Mouse (Mus musculus): ENCODE data around the gene Med21. TPM values are rescaled to one million over a fixed set of nuclear protein-coding genes. Genes with fewer than 3 reads are reported as not detected.

Gene Med21
- polyA plus RNA-seq, 1 experiment from 2014 or later: 125 TPM

GRCm38 (mm10) chr6:146634015-146634722, 8.2 kb upstream of the Med21 start:
- DNase-seq (ENCODE audit: low spot score) (peak; percentile 92), ATAC-seq (ENCODE audit: insufficient read depth, low FRiP score, low TSS enrichment) (peak; percentile 91)
- no peaks in the 10 kb centered on the region for H3K27me3 ChIP-seq (ENCODE audit: control insufficient read depth, insufficient read depth, low read length)
- no peaks in the 10 kb centered on the region for H3K9me3 ChIP-seq (ENCODE audit: control insufficient read depth, low read length)
- WGBS: under 1% methylated on average over 74 of the region's 82 CpGs
- H3K4me2 ChIP-seq (ENCODE audit: low read depth): peak overlapping the region; percentile 61
- H3K9ac ChIP-seq (ENCODE audit: low read length): peak overlapping the region; percentile 84
- H3K27ac ChIP-seq (ENCODE audit: low read depth, low read length): peak overlapping the region; percentile 53; the same call in 1 of the 2 replicates
- H3K4me3 ChIP-seq (ENCODE audit: low read depth, low read length): peak overlapping the region; percentile 66
- H3K36me3 ChIP-seq (ENCODE audit: control insufficient read depth, insufficient read depth, low read length): no peaks in the 10 kb centered on the region
- H3K4me1 ChIP-seq (ENCODE audit: control insufficient read depth, insufficient read depth, low read length): peaks cover 7% of the 10 kb centered on the region

DNA sequence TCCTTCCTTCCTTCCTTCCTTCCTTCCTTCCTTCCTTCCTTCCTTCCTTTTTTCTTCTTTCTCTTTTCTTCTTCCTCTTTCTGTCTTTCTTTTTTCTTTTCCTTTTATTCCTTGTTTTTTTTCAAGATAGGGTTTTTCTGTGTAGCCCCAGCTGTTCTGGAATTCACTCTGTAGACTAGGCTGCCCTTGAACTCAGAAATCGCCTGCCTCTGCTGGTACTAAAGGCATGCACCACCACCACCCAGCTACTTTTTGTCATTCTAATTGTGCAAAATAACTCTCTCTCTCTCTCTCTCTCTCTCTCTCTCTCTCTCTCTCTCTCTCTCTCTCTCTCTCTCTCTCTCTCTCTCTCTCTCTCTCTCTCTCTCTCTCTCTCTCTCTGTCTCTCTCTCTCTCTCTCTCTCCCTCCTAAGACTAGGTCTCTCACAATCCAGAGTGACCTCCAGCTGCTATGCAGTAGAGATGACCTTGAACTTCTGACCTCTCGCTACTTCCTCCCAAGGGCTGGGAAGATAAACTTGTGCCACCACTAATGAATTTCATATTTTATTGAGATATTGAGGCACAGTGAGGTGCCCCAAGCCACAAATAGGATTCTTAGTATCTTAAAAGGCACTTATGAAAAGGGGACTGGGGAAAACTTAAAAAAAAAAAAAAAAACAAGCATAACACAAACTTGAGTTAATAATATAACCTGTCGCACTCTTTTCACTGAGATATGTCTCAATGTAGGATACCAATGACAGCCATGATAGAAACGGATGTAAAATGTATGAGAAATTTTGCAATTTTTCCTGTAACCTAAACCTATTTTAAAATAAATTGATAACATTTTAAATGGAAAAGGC, 7.4 kb upstream of the Med21 start:
- H3K9me3 ChIP-seq (ENCODE audit: control insufficient read depth, low read length): no peaks in the 10 kb centered on the region
- no peak overlapping the region for H3K27ac ChIP-seq (ENCODE audit: low read depth, low read length)
- no peaks in the 10 kb centered on the region for H3K27me3 ChIP-seq (ENCODE audit: control insufficient read depth, insufficient read depth, low read length)
- peak overlapping the region; percentile 66; the same call in 1 of the 2 replicates for H3K4me3 ChIP-seq (ENCODE audit: low read depth, low read length)
- no peak overlapping the region for H3K4me2 ChIP-seq (ENCODE audit: low read depth)
- no peak for ATAC-seq (ENCODE audit: insufficient read depth, low FRiP score, low TSS enrichment)
- WGBS: 63% methylated on average over 4 of the region's 4 CpGs
- H3K9ac ChIP-seq (ENCODE audit: low read length): no peak overlapping the region
- no peak for DNase-seq (ENCODE audit: low spot score)
- no peaks in the 10 kb centered on the region for H3K36me3 ChIP-seq (ENCODE audit: control insufficient read depth, insufficient read depth, low read length)
- peaks cover 7% of the 10 kb centered on the region for H3K4me1 ChIP-seq (ENCODE audit: control insufficient read depth, insufficient read depth, low read length)

DNA sequence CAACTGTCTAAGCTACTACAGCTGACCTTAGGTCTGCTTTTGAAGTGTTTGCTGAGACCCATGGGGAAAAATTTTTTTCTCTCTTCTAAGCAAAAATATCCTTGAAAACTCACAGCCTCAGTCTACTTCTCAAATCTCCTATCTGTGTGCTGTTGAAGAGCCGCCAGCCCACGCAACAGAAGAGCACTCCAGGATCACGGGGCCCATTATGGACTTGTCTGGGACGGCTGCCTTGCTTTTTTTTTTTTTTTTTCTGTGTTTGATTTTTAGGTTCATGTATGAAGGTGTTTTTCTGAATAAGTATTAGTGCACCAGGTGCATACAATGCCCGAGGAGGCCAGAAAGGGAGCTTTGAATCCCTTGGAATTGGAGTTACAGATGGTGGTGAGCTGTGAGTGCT, 5.9 kb upstream of the Med21 start:
- Histone ChIP-seq H3K9ac (ENCODE audit: low read length) (no peak overlapping the region), H3K4me1 (ENCODE audit: control insufficient read depth, insufficient read depth, low read length) (peaks cover 7% of the 10 kb centered on the region), H3K4me2 (ENCODE audit: low read depth) (no peak overlapping the region), H3K9me3 (ENCODE audit: control insufficient read depth, low read length) (no peaks in the 10 kb centered on the region), H3K27me3 (ENCODE audit: control insufficient read depth, insufficient read depth, low read length) (no peaks in the 10 kb centered on the region), H3K27ac (ENCODE audit: low read depth, low read length) (no peak overlapping the region), H3K36me3 (ENCODE audit: control insufficient read depth, insufficient read depth, low read length) (no peaks in the 10 kb centered on the region), H3K4me3 (ENCODE audit: low read depth, low read length) (no peak overlapping the region)
- DNase-seq (ENCODE audit: low spot score): no peak
- WGBS: 90% methylated on average over 5 of the region's 5 CpGs
- no peak for ATAC-seq (ENCODE audit: insufficient read depth, low FRiP score, low TSS enrichment)

GRCm38 (mm10) chr6:146640068-146640965, 2.0 kb upstream of the Med21 start:
- Histone ChIP-seq H3K36me3 (ENCODE audit: control insufficient read depth, insufficient read depth, low read length) (no peaks in the 10 kb centered on the region), H3K9ac (ENCODE audit: low read length) (no peak overlapping the region), H3K4me1 (ENCODE audit: control insufficient read depth, insufficient read depth, low read length) (peaks cover 4% of the 10 kb centered on the region; the same call in 1 of the 2 replicates), H3K9me3 (ENCODE audit: control insufficient read depth, low read length) (no peaks in the 10 kb centered on the region), H3K4me3 (ENCODE audit: low read depth, low read length) (no peak overlapping the region), H3K27me3 (ENCODE audit: control insufficient read depth, insufficient read depth, low read length) (no peaks in the 10 kb centered on the region), H3K27ac (ENCODE audit: low read depth, low read length) (no peak overlapping the region), H3K4me2 (ENCODE audit: low read depth) (no peak overlapping the region)
- DNase-seq (ENCODE audit: low spot score) (no peak), ATAC-seq (ENCODE audit: insufficient read depth, low FRiP score, low TSS enrichment) (no peak)
- 90% methylated on average over 7 of the region's 7 CpGs for WGBS

DNA sequence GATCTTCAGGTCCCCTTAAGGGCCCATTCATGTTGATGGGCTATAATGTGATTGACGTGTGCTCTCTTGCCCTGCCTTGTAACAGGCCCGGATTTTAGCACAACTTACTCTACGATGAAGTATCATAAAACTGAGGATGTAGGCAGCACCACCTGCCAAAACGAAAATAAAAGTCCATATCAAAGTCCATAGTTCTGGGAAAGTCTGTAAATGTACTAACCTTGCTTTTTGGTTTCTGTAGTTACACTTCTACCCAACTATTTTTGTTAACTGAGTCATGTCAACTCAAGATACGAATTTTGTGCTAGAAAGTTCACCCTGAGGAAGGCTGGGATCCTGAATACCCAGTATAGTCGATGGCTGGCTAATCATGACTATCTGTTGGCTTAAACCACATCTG, 1.4 kb upstream of the Med21 start:
- no peaks in the 10 kb centered on the region for H3K9me3 ChIP-seq (ENCODE audit: control insufficient read depth, low read length)
- no peaks in the 10 kb centered on the region for H3K36me3 ChIP-seq (ENCODE audit: control insufficient read depth, insufficient read depth, low read length)
- H3K27ac ChIP-seq (ENCODE audit: low read depth, low read length): no peak overlapping the region
- 83% methylated on average over 6 of the region's 6 CpGs for WGBS
- no peaks in the 10 kb centered on the region for H3K27me3 ChIP-seq (ENCODE audit: control insufficient read depth, insufficient read depth, low read length)
- H3K4me1 ChIP-seq (ENCODE audit: control insufficient read depth, insufficient read depth, low read length): peaks cover 4% of the 10 kb centered on the region; the same call in 1 of the 2 replicates
- H3K4me2 ChIP-seq (ENCODE audit: low read depth): no peak overlapping the region
- DNase-seq (ENCODE audit: low spot score) (no peak), ATAC-seq (ENCODE audit: insufficient read depth, low FRiP score, low TSS enrichment) (no peak)
- H3K4me3 ChIP-seq (ENCODE audit: low read depth, low read length): no peak overlapping the region
- no peak overlapping the region for H3K9ac ChIP-seq (ENCODE audit: low read length)

DNA sequence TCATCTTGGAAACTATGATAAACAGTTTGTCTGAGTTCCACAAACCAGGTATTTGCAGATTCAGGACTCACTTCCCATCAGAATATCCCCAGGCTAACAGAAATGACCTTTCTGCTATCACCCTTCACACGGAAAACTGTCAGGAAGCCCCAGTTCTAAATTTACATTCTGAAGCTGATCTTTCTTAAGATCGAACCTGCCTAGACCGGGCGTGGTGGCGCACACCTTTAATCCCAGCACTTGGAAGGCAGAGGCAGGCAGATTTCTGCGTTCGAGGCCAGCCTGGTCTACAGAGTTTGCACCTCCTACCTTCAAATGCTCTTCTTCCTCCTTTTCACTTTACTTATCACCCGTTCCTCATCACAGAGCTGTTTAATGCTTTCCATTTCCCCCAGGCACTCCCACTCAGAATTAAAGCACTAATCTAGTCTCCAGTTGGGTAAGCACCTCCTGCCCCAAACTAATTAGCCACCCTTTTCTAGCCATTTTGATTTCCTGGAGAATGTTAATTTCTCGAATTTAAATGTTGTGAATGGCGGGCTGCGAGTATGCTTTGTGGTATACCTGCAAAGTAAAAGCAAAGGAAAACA, 631 bp upstream of the Med21 start:
- Histone ChIP-seq H3K9ac (ENCODE audit: low read length) (peak overlapping the region; percentile 50), H3K9me3 (ENCODE audit: control insufficient read depth, low read length) (no peaks in the 10 kb centered on the region), H3K4me1 (ENCODE audit: control insufficient read depth, insufficient read depth, low read length) (peaks cover 4% of the 10 kb centered on the region; the same call in 1 of the 2 replicates), H3K27me3 (ENCODE audit: control insufficient read depth, insufficient read depth, low read length) (no peaks in the 10 kb centered on the region), H3K36me3 (ENCODE audit: control insufficient read depth, insufficient read depth, low read length) (no peaks in the 10 kb centered on the region), H3K4me2 (ENCODE audit: low read depth) (peak overlapping the region; percentile 33), H3K4me3 (ENCODE audit: low read depth, low read length) (peak overlapping the region; percentile 83), H3K27ac (ENCODE audit: low read depth, low read length) (no peak overlapping the region)
- 65% methylated on average over 11 of the region's 11 CpGs for WGBS
- DNase-seq (ENCODE audit: low spot score): no peak
- peak; percentile 1; the same call in 1 of the 2 replicates for ATAC-seq (ENCODE audit: insufficient read depth, low FRiP score, low TSS enrichment)

DNA sequence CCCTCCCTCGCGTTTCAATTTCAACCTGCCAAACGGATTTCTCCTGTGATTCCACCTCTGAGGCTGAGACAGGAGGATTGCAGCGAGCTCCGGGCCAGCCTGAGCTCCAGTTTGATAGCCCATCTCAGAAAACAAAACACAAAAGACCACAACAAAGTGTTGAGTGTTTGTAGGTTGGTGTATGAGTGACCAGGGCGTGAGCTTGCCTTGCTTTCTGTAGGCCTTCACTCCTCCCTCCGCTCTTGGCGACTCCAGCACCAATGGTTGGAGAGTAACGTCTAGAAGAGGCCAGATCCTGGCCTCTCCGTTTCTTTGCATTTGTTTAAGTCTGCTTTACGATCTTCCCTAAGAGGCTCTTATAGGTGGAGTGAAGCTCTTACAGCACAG, 830 bp downstream of the Med21 start:
- H3K4me3 ChIP-seq (ENCODE audit: low read depth, low read length): peak overlapping the region; percentile 83
- H3K4me2 ChIP-seq (ENCODE audit: low read depth): peak overlapping the region; percentile 75
- H3K27ac ChIP-seq (ENCODE audit: low read depth, low read length): no peak overlapping the region
- 45% methylated on average over 11 of the region's 11 CpGs for WGBS
- DNase-seq (ENCODE audit: low spot score) (no peak), ATAC-seq (ENCODE audit: insufficient read depth, low FRiP score, low TSS enrichment) (no peak)
- no peaks in the 10 kb centered on the region for H3K27me3 ChIP-seq (ENCODE audit: control insufficient read depth, insufficient read depth, low read length)
- H3K4me1 ChIP-seq (ENCODE audit: control insufficient read depth, insufficient read depth, low read length): peaks cover 4% of the 10 kb centered on the region; the same call in 1 of the 2 replicates
- peak overlapping the region; percentile 86 for H3K9ac ChIP-seq (ENCODE audit: low read length)
- no peaks in the 10 kb centered on the region for H3K36me3 ChIP-seq (ENCODE audit: control insufficient read depth, insufficient read depth, low read length)
- no peaks in the 10 kb centered on the region for H3K9me3 ChIP-seq (ENCODE audit: control insufficient read depth, low read length)

GRCm38 (mm10) chr6:146650013-146650412, 7.7 kb downstream of the Med21 start:
- no peak overlapping the region for H3K9ac ChIP-seq (ENCODE audit: low read length)
- no peak overlapping the region for H3K4me2 ChIP-seq (ENCODE audit: low read depth)
- H3K4me3 ChIP-seq (ENCODE audit: low read depth, low read length): no peak overlapping the region
- no peaks in the 10 kb centered on the region for H3K9me3 ChIP-seq (ENCODE audit: control insufficient read depth, low read length)
- H3K27me3 ChIP-seq (ENCODE audit: control insufficient read depth, insufficient read depth, low read length): no peaks in the 10 kb centered on the region
- no peak for ATAC-seq (ENCODE audit: insufficient read depth, low FRiP score, low TSS enrichment)
- WGBS: 92% methylated on average over 2 of the region's 2 CpGs
- H3K4me1 ChIP-seq (ENCODE audit: control insufficient read depth, insufficient read depth, low read length): no peaks in the 10 kb centered on the region
- no peaks in the 10 kb centered on the region for H3K36me3 ChIP-seq (ENCODE audit: control insufficient read depth, insufficient read depth, low read length)
- no peak overlapping the region for H3K27ac ChIP-seq (ENCODE audit: low read depth, low read length)
- no peak for DNase-seq (ENCODE audit: low spot score)
